ENCODE assay signal across 9 mouse cellular contexts in the genomic region with DNA sequence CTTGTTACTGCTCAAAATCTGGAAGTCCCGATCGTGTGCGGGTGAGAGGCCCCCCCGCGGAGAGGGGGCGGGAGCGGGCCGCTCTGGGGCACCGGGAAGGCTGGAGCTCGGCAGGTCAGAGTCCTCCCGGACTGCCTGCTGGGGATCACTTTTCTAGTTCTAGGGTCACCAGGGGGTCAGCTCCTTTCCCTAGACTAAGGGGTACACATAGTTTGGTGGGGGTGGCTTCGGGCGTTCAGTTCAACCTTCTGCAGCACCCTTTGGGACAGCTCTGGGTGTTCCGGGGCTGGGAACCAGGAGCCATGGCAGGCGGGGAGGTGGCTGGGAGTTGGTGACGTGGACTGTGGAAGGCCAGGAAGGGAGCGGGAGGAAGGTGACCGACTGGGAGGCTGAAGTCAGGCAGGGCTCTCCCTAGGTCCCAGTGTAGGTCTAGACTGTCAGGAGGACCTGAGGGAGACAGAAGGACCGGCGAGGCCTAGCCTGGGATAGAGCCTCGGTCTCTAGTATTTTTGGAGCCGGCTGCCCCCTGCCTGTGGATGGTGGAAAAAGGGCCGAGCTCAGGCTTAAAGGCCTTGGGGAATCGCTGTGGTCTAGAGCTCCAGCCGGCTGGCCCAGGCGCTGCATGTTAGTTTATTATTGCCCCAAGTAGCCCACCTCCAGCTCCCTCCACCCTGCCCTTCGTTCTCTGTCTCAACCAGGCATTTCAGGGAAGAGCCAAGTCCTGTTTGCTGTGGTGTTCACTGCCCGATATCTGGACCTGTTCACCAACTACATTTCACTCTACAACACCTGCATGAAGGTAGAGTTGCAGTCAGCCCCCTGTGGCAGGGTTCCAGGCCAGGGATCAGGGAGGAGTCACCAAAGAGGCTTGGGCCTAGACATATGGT. TPM values are rescaled to one million over a fixed set of nuclear protein-coding genes. Genes with fewer than 3 reads are reported as not detected.
DNase-seq lines count a peak whose midpoint lies in the region; ATAC-seq and TF ChIP-seq lines count a peak whose summit lies in the region.
"Had no signal": no experiment of that assay in that cellular context is flagged by ENCODE, and none has a peak within 500 bp of the region (broad histone marks: within the 10 kb centered on the region; RNA-seq: fewer than 3 reads in every experiment).

No protein-coding gene starts in this region.

- peaks cover 28% of the 10 kb centered on the region for H3K27me3 ChIP-seq in G1E (ENCODE audit: insufficient read depth, low read length)
- peaks cover 32% of the 10 kb centered on the region for H3K27me3 ChIP-seq in forebrain, embryonic 11.5 days (ENCODE audit: control insufficient read depth, insufficient read depth, low read length)

- H3K36me3 ChIP-seq in G1E (replicated peaks) = peaks cover 42% of the 10 kb centered on the region
- no peaks in the 10 kb centered on the region; the same call in 1 of the 2 replicates for H3K36me3 ChIP-seq in forebrain, embryonic 11.5 days (ENCODE audit: control insufficient read depth, insufficient read depth, low read length)

- ATAC-seq in G1E (ENCODE audit: extremely low read depth, insufficient number of reproducible peaks, low FRiP score, poor library complexity, severe bottlenecking) = peak; percentile 50; the same call in 1 of the 2 replicates
- peak; percentile 37 for ATAC-seq in forebrain, embryonic 11.5 days (replicated peaks; ENCODE audit: low FRiP score)

- intact Hi-C loops in heart, postnatal 14 days (cut with DNase I) = loop anchor here (2.0 to 5.0 kb wide), 4 partner anchors 23 to 134 kb away; a partner anchor contains a TSS

- peak overlapping the region; percentile 48 for H3K27ac ChIP-seq in forebrain, embryonic 11.5 days (ENCODE audit: low read depth, low read length)

- H3K9me3 ChIP-seq in G1E (replicated peaks) = no peaks in the 10 kb centered on the region
- no peaks in the 10 kb centered on the region for H3K9me3 ChIP-seq in forebrain, embryonic 11.5 days (ENCODE audit: control insufficient read depth, low read length)

- WGBS in forebrain, embryonic 11.5 days = 3% methylated on average over 28 of the region's 28 CpGs

- peak overlapping the region; percentile 91 for H3K9ac ChIP-seq in forebrain, embryonic 11.5 days (ENCODE audit: low read length)

- peak overlapping the region; percentile 82 for H3K4me3 ChIP-seq in G1E (ENCODE audit: low read depth, low read length)
- peak overlapping the region; percentile 81 for H3K4me3 ChIP-seq in forebrain, embryonic 11.5 days (ENCODE audit: low read depth, low read length)

- TF ChIP-seq CTCF in G1E (IDR thresholded peaks at IDR 0.05; ENCODE audit: low read depth, low read length) = no peak

- H3K4me2 ChIP-seq in forebrain, embryonic 11.5 days (ENCODE audit: low read depth, low read length, severe bottlenecking) = peak overlapping the region; percentile 98

- H3K4me1 ChIP-seq in G1E (ENCODE audit: insufficient read depth, low read depth, low read length) = peaks cover 29% of the 10 kb centered on the region
- peaks cover 15% of the 10 kb centered on the region for H3K4me1 ChIP-seq in forebrain, embryonic 11.5 days (replicated peaks; ENCODE audit: control insufficient read depth, insufficient read depth, low read length)

- DNase-seq in G1E (ENCODE audit: low spot score) = peak; percentile 71
- peak; percentile 30 for DNase-seq in c-Kit-positive CD71-negative TER-119-negative erythroid progenitor cells, embryonic 14.5 days (ENCODE audit: low read depth)
- peak; percentile 75 for DNase-seq in forebrain, embryonic 11.5 days (ENCODE audit: low spot score)
- peak; percentile 65 to 71 for DNase-seq in heart, postnatal 14 days
- peak; percentile 70 to 81 for DNase-seq in kidney, postnatal 4 days
- DNase-seq in lung, postnatal 25 days (ENCODE audit: low spot score) = peak; percentile 44
- peak; percentile 63 for DNase-seq in ovary, postnatal 36 days (ENCODE audit: low spot score)
- peak; percentile 62 to 68 for DNase-seq in thymus, postnatal 36 days

RNA-seq across cellular contexts. Expression of a gene that starts 0.7 kb away (rescaled TPM):
- total RNA-seq in G1E (2014; fragmentation: Nextera tagmentation) (125 and 135 TPM in 2 replicates), G1E (2017) (54.8 and 55.2 TPM in 2 replicates)
- polyA plus RNA-seq in G1E (2012) = 209 and 350 TPM in 2 replicates
- 68.3 and 69.4 TPM in 2 replicates for polyA plus RNA-seq in forebrain, embryonic 11.5 days (2014; fragmentation: Nextera tagmentation; extraction: Ambion mirVana)
- total RNA-seq in heart, postnatal 14 days (2021) = 100 to 1,000 TPM; 103 to 109 TPM

RNA-seq across cellular contexts. Expression of a gene that starts 4.9 kb away (rescaled TPM):
- total RNA-seq in G1E (2014; fragmentation: Nextera tagmentation) (not detected in 2 replicates), G1E (2017) (under 0.01 and 0.11 TPM in 2 replicates)
- 0.01 TPM in 2 replicates for polyA plus RNA-seq in G1E (2012)
- 0.16 and 0.31 TPM in 2 replicates for polyA plus RNA-seq in forebrain, embryonic 11.5 days (2014; fragmentation: Nextera tagmentation; extraction: Ambion mirVana)
- under 1 TPM; 0.34 to 0.41 TPM for total RNA-seq in heart, postnatal 14 days (2021)

RNA-seq across cellular contexts. Expression of a gene that starts 23.2 kb away (rescaled TPM):
- total RNA-seq in G1E (2014; fragmentation: Nextera tagmentation) (33.2 and 36.2 TPM in 2 replicates), G1E (2017) (3.7 and 6.4 TPM in 2 replicates)
- polyA plus RNA-seq in G1E (2012) = 42.5 and 44.9 TPM in 2 replicates
- 1.1 and 2.1 TPM in 2 replicates for polyA plus RNA-seq in forebrain, embryonic 11.5 days (2014; fragmentation: Nextera tagmentation; extraction: Ambion mirVana)
- not detected for total RNA-seq in heart, postnatal 14 days (2021)
- total RNA-seq: layer of hippocampus, postnatal 14 days had no signal

RNA-seq across cellular contexts. Expression of a gene that starts 23.4 kb away (rescaled TPM):
- total RNA-seq in G1E (2014; fragmentation: Nextera tagmentation) (14.4 and 15.3 TPM in 2 replicates), G1E (2017) (11.7 and 13.2 TPM in 2 replicates)
- polyA plus RNA-seq in G1E (2012) = 33.8 and 37.8 TPM in 2 replicates
- 2.6 and 3.2 TPM in 2 replicates for polyA plus RNA-seq in forebrain, embryonic 11.5 days (2014; fragmentation: Nextera tagmentation; extraction: Ambion mirVana)
- total RNA-seq in heart, postnatal 14 days (2021) = 10 to 100 TPM; 77.4 to 79.3 TPM

RNA-seq across cellular contexts. Expression of a gene that starts 42.6 kb away (rescaled TPM):
- 10.2 and 16.9 TPM in 2 replicates for total RNA-seq in G1E (2014; fragmentation: Nextera tagmentation)
- total RNA-seq in G1E (2017) = 20.6 and 21.9 TPM in 2 replicates
- 62.9 and 72.8 TPM in 2 replicates for polyA plus RNA-seq in G1E (2012)
- 84.8 and 88.2 TPM in 2 replicates for polyA plus RNA-seq in forebrain, embryonic 11.5 days (2014; fragmentation: Nextera tagmentation; extraction: Ambion mirVana)
- total RNA-seq in heart, postnatal 14 days (2021) = 10 to 100 TPM in 1 of 2 experiments, 1 to 10 TPM in 1; 8.6 to 12.5 TPM

Comparison
In these comparisons a context has a peak if more than half of its experiments do, and no peak if none do; other contexts are left out.
1. Peak in every context shown above with its lines: DNase-seq, ATAC-seq, H3K4me3 ChIP-seq and H3K27ac ChIP-seq.
2. RNA of a gene that starts 23.2 kb away (total RNA-seq): 3.7 to 36.2 TPM in G1E; not detected in heart, postnatal 14 days; every median in the first group is over 4 times any median in the second.